Mouse (Mus musculus) cortical plate, adult 2 months (tissue): ENCODE measurements at regions not wholly inside any gene's neighbourhood (a gene's known extent, or its start where the extent isn't known, plus 50 kb on each side); places are given as distances from the start of the nearest gene placed in this dataset.

Source experiments
- H3K27ac ChIP-seq: fragments of 200-500 bp; 2 replicates; pipeline ENCODE4 v1.5.1; 2012; ENCODE audit warnings: low read length, control low read depth, inconsistent platforms; ENCODE audit not compliant: insufficient read depth
- H3K4me1 ChIP-seq: fragments of 200-500 bp; 2 replicates; pipeline ENCODE4 v1.6.1; 2011; ENCODE audit warnings: low read length; ENCODE audit not compliant: control insufficient read depth, insufficient read depth
- H3K4me3 ChIP-seq: fragments of 200-500 bp; 2 replicates; pipeline ENCODE4 v1.5.1; 2011; ENCODE audit warnings: mild to moderate bottlenecking, low read length, control low read depth; ENCODE audit not compliant: insufficient read depth
- CTCF ChIP-seq: fragments of 200-500 bp; IDR thresholded peaks from 2 replicates; pipeline ENCODE4 v1.5.1; 2011; ENCODE audit warnings: mild to moderate bottlenecking, control low read depth, low read length; ENCODE audit not compliant: insufficient read depth; ENCODE audit errors: extremely low read depth
- POLR2A ChIP-seq: fragments of 200-500 bp; IDR thresholded peaks from 2 replicates; pipeline ENCODE4 v1.6.1; 2011; ENCODE audit warnings: mild to moderate bottlenecking, low read length, control low read depth; ENCODE audit not compliant: insufficient read depth; ENCODE audit errors: extremely low read depth

DNA sequence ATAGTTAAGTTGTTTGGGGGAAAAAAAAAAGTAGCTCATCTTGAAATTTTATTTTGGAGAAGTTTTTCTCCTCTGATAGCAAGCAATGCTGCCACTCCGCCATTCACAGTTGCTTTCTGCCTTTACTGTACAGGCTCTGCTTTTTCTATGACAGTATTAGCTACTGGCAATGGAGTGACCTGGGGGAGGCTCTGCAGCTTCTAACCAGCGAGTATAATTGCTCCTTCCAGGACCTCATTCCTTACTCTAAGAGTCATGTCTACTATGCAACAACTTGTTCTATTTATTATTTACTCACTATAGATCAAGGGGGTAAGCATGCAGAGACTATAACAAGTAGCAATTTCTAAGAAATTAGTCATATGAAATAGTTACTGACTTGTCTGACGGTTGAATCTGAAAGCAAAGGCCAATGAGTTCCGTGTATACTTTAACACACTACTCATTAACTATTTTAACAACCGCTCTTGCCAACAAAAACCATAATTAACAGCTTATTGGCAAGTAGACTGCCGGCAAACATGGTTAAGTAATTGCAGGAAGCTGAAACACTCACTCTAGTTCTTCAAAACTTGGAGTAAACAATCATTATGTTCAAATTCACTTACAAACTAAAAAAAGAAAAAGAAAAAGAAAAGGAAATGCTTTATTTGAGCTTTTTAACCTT is 432.9 kb upstream of the B3galt2 start:
- TF ChIP-seq POLR2A (no peak), CTCF (no peak)
- Histone ChIP-seq H3K4me3 (no peak overlapping the region), H3K27ac (no peak overlapping the region), H3K4me1 (no peaks in the 10 kb centered on the region; the same call in 1 of the 2 replicates)

DNA sequence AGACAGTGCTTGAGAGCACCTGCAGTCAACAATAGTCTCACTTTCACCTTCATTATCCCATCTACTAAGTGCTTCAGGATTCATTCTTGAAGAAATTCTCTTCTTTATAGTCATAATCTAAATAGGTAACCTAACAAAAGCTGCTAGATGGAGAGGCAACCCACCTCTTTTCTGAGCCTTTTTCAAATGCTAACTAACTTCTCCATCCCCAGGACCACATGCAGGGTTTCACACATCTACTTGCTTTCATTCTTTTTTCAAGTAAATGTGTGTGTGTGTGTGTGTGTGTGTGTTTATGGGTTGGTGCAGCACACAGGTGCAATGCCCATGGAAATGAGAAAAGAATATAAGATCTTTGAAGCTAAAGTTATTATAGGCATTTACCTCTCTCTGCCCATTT is 423.1 kb upstream of the B3galt2 start:
- Histone ChIP-seq H3K4me3 (no peak overlapping the region), H3K4me1 (no peaks in the 10 kb centered on the region), H3K27ac (no peak overlapping the region)
- TF ChIP-seq CTCF (no peak), POLR2A (no peak)

DNA sequence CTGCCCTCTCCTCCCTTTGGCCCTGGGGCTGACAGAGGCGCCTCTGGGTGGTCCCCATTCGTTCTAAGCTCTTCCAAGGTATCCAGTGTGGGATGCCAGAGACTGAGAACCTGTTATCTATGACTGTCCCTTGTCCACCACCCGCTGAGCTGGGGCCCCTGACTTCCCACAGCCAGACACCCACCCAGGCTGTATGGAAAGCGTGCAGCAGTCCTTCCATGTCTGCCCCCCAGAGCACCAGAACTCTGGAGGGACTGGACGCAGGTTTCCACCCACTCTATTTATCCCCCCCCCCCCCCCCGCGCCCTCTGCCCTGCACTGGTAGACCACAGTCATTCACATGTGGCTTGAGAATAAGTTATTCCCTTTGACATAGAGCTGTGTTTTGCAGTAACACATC is 408.5 kb upstream of the B3galt2 start:
- Histone ChIP-seq H3K27ac (no peak overlapping the region), H3K4me1 (no peaks in the 10 kb centered on the region), H3K4me3 (no peak overlapping the region)
- TF ChIP-seq POLR2A (no peak), CTCF (no peak)

DNA sequence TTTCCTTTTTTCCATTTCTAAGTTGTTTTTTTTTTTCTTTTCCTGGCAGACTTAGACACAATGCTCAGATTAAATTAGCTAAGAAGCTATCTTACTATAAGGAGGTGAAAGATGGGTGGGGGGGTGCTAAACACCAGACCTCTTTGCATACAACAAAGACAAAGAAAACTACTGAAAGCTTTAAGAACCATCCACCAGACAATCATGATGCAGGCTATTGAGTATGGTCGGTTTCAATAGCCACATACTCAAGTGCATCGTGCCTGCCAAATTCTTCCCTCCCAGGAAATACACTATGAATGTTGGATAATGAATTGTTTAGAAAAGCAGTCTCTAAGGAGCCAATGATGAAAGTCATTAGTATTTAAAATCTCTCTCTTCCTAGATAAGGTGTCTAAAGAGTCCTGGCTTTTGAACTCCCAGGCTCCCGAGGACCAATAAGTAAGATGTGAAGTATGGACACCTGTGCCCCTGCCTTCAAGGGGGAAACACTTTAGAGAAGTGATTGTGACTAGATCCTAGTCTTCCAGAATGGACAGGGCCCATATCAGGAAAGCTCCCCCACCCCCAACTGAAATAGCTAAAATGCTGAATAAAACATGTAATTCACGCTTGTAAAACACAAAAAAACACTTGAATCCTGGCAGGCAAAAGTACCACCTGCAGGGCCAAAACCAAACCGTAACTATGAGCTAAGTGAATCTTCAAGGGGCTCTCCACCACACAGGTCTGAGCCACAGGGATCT is 381.8 kb upstream of the B3galt2 start:
- H3K4me3 ChIP-seq = no peak overlapping the region
- H3K27ac ChIP-seq = no peak overlapping the region
- no peaks in the 10 kb centered on the region for H3K4me1 ChIP-seq
- TF ChIP-seq POLR2A = no peak
- no peak for TF ChIP-seq CTCF

GRCm38 (mm10) chr1:143263263-143264038 is 377.0 kb upstream of the B3galt2 start:
- H3K4me1 ChIP-seq = no peaks in the 10 kb centered on the region
- TF ChIP-seq POLR2A = no peak
- TF ChIP-seq CTCF = no peak
- H3K4me3 ChIP-seq = no peak overlapping the region
- H3K27ac ChIP-seq = no peak overlapping the region

- no peak overlapping the region for H3K4me3 ChIP-seq
Observed at GRCm38 (mm10) chr1:143265216-143265615, 375.2 kb upstream of the B3galt2 start.

DNA sequence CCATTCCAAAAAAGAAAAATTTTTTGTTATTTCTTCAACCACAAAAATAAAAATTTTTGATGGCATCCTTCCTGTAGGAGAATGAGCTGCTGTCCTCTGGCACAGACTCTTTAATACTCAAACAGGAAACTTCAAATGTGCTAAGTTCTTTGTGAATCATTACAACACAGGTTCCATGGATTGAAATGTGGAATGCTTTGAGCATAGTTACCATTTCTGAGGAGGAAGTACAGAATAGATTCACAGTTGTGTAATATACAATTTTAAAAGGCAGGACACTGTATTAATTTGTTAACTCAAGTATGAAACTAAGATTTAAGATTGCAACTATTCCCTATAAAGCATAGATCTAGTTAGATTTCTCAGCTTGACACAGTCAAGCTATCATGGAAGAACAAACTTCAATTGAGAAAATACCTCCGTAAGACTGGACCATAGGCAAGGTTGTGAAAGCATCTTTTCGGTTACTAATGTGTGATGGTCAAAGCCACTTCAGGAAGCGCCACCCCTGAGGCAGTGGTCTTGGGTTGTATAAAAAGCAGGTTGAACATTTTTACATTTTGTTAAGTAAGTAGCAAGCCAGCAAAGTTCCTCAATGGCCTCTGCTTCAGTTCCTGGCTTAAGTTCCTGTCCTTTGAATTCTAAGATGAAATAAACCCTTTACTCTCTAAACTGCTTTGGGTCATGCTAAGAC is 354.0 kb upstream of the B3galt2 start:
- Histone ChIP-seq H3K4me3 (no peak overlapping the region), H3K27ac (no peak overlapping the region), H3K4me1 (no peaks in the 10 kb centered on the region)
- TF ChIP-seq POLR2A (no peak), CTCF (no peak)

More at GRCm38 (mm10) chr1:143265216-143265615, 375.2 kb upstream of the B3galt2 start:
- Histone ChIP-seq H3K27ac (no peak overlapping the region), H3K4me1 (no peaks in the 10 kb centered on the region)
- TF ChIP-seq CTCF = no peak
- TF ChIP-seq POLR2A = no peak

GRCm38 (mm10) chr1:143287448-143287847 is 353.0 kb upstream of the B3galt2 start:
- H3K27ac ChIP-seq = no peak overlapping the region
- no peaks in the 10 kb centered on the region for H3K4me1 ChIP-seq
- no peak overlapping the region for H3K4me3 ChIP-seq
- TF ChIP-seq POLR2A = no peak

DNA sequence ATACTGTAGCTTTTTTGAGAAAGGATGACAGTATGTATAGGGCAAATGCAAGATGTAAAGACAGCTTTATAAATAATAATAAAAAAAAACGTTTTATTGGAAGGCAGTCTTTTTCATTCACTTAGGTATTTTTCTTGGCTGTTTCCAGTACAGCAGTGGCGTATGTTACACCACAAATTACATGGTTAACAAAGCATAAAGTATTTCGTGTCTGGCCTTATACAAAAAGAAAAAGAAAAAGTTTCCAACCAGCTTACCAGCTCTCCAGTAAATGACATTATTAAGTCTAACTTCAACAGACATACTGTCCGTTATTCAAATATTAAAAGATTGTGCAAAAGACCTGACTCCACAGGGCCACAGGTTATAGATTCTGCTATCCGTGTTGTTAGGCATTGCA is 343.9 kb upstream of the B3galt2 start:
- Histone ChIP-seq H3K4me1 (no peaks in the 10 kb centered on the region), H3K27ac (no peak overlapping the region), H3K4me3 (no peak overlapping the region)
- no peak for TF ChIP-seq CTCF
- no peak for TF ChIP-seq POLR2A
